Mouse (Mus musculus): Measurements from ENCODE around the gene Grk1. TPM values are rescaled to one million over a fixed set of nuclear protein-coding genes. Genes with fewer than 3 reads are reported as not detected.

Grk1 gene
- polyA plus RNA-seq, 1 experiment from 2014 or later = not detected

DNA sequence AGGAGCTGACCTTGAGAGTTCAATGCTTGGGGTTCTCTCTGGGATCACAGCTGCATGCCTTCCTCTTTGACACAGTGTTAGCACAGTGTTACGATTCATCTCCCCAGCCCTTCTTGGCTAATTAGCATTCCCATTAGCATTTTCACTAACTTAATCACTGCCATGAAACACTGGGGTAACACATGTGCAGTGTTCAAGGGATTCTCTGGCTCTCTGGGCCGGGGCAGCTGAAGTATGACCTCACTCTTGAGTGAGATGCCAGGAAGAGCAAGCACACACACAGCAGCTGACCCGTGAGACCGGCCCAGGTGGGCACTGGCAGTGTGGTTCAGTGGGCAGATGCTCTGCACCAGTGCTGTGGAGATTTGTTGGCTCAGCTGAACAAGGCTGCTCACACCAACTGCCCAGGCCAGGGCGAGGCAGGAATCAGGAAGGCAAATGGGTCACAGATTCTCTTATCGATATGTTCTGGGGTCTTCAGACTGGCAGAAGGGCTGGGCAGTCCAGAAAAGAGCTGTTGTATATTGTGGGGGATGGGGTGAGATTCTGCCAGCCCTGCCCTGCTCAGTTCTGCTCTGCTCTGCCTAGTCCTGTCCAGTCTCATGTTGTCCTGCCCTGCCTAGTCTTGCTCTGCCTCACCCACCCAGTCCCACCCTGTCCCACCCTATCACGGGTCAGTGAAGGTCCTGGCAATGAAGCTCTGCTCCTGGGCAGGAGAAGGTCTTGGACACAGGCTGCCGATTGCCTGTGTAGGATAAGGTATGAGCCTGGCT, 49.6 kb downstream of the Grk1 start:
- 66% methylated on average over 8 of the region's 8 CpGs for WGBS
- H3K27me3 ChIP-seq (replicated peaks; ENCODE audit: insufficient read depth, low read length) = no peaks in the 10 kb centered on the region
- H3K9ac ChIP-seq (replicated peaks; ENCODE audit: low read depth) = no peak overlapping the region
- no peak for DNase-seq (ENCODE audit: low spot score)
- no peak for ATAC-seq
- H3K4me2 ChIP-seq (replicated peaks; ENCODE audit: low read depth, low read length) = no peak overlapping the region
- no peaks in the 10 kb centered on the region for H3K9me3 ChIP-seq (ENCODE audit: low read length)
- no peaks in the 10 kb centered on the region for H3K36me3 ChIP-seq (ENCODE audit: insufficient read depth, low read length)
- no peak overlapping the region for H3K4me3 ChIP-seq (ENCODE audit: low read depth, low read length)
- no peak for TF ChIP-seq CTCF (IDR thresholded peaks at IDR 0.05)
- TF ChIP-seq EP300 (IDR thresholded peaks at IDR 0.05) = no peak
- H3K4me1 ChIP-seq (ENCODE audit: insufficient read depth, low read depth, low read length) = no peaks in the 10 kb centered on the region
- no peak overlapping the region for H3K27ac ChIP-seq (ENCODE audit: low read length)

DNA sequence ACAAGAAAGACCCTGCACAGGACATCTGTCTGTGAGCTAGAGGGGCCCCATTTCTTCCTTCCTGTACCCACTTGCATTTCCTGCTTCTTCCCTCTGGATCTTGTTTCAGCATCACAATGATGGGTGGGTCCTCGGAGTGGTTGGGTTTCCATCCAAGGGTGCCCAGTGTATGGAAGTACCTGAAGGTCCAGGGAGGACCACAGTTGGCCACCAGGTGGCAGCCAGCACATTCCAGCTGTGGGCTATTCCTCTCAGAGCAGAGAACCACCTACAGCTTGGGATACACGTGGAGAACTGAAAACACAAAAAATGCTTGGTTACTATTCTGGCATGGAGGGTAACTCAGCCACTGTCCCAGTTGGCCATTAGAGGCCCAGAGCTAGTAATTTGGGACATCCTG, 50.4 kb downstream of the Grk1 start:
- ATAC-seq (peak; percentile 71), DNase-seq (ENCODE audit: low spot score) (peak; percentile 59)
- Histone ChIP-seq H3K27me3 (replicated peaks; ENCODE audit: insufficient read depth, low read length) (no peaks in the 10 kb centered on the region), H3K4me2 (replicated peaks; ENCODE audit: low read depth, low read length) (no peak overlapping the region), H3K27ac (ENCODE audit: low read length) (no peak overlapping the region), H3K4me3 (ENCODE audit: low read depth, low read length) (no peak overlapping the region), H3K9ac (replicated peaks; ENCODE audit: low read depth) (no peak overlapping the region), H3K4me1 (ENCODE audit: insufficient read depth, low read depth, low read length) (no peaks in the 10 kb centered on the region), H3K36me3 (ENCODE audit: insufficient read depth, low read length) (no peaks in the 10 kb centered on the region), H3K9me3 (ENCODE audit: low read length) (no peaks in the 10 kb centered on the region)
- WGBS = 8% methylated on average over 2 of the region's 2 CpGs
- TF ChIP-seq CTCF (IDR thresholded peaks at IDR 0.05) (peak; percentile 92), EP300 (IDR thresholded peaks at IDR 0.05) (no peak)

DNA sequence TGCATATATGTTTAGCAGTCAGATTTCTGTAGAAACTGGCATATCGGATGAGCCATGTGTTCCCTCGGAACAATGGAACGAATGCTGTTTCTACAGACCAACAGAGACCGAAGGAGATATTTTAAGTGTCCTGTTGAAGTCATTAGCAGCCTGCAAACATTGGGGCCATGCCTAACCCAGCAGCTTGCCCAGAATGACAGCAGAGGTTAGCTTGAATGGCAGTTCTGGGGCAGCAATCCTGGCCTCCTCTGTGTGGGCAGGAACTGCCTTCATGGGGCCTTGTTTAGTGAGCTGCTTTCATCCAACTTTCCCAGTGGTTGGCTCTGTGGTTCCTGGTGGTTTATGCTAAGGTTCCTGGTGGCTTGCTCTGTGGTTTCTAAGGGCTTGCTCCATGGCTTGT, 54.5 kb downstream of the Grk1 start:
- H3K4me1 ChIP-seq (ENCODE audit: insufficient read depth, low read depth, low read length) = peaks cover 10% of the 10 kb centered on the region; the same call in 1 of the 2 replicates
- H3K9me3 ChIP-seq (ENCODE audit: low read length) = no peaks in the 10 kb centered on the region
- H3K27me3 ChIP-seq (replicated peaks; ENCODE audit: insufficient read depth, low read length) = no peaks in the 10 kb centered on the region
- TF ChIP-seq CTCF (IDR thresholded peaks at IDR 0.05) = no peak
- no peak for TF ChIP-seq EP300 (IDR thresholded peaks at IDR 0.05)
- no peak overlapping the region for H3K4me2 ChIP-seq (replicated peaks; ENCODE audit: low read depth, low read length)
- H3K27ac ChIP-seq (ENCODE audit: low read length) = no peak overlapping the region
- no peak for ATAC-seq
- WGBS = 89% methylated on average over 4 of the region's 4 CpGs
- H3K4me3 ChIP-seq (ENCODE audit: low read depth, low read length) = no peak overlapping the region
- no peak for DNase-seq (ENCODE audit: low spot score)
- no peak overlapping the region for H3K9ac ChIP-seq (replicated peaks; ENCODE audit: low read depth)
- H3K36me3 ChIP-seq (ENCODE audit: insufficient read depth, low read length) = no peaks in the 10 kb centered on the region

DNA sequence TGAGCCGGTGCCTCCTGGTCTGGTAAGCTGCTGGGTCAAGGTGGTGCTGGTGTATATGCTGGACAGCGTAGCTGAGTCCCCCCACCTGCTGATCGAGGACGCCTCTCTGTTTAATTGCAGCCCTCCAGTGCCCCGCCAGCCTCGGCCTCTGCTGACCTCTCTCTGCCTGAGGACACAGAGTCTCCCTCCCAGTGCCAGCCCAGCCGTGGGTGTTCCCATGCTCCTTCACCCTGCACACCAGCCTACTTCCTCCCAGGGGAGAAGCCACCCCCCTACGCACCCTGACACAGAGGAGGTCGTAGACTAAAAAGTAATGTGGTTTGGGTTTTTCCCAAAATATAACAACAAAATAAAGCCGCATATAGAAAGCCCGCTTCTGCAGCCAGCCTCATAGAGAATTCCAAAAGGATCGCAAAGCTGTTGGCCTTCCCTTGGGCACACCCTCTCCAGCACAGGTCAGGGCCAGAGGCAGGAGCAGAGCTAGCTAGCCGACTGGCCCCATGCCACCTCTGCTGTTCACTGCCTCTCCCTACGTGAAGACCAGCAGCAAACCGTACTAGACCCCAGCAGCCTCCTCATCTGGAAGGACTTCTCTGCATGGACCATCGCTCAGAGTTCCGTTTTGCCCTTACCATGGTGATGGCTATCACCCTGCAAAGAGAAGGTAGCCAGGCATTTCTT, 56.3 kb downstream of the Grk1 start:
- ATAC-seq (no peak), DNase-seq (ENCODE audit: low spot score) (no peak)
- Histone ChIP-seq H3K4me3 (ENCODE audit: low read depth, low read length) (no peak overlapping the region), H3K27me3 (replicated peaks; ENCODE audit: insufficient read depth, low read length) (no peaks in the 10 kb centered on the region), H3K4me1 (ENCODE audit: insufficient read depth, low read depth, low read length) (peaks cover 10% of the 10 kb centered on the region; the same call in 1 of the 2 replicates), H3K36me3 (ENCODE audit: insufficient read depth, low read length) (peaks cover 5% of the 10 kb centered on the region; the same call in 1 of the 2 replicates), H3K27ac (ENCODE audit: low read length) (no peak overlapping the region), H3K4me2 (replicated peaks; ENCODE audit: low read depth, low read length) (no peak overlapping the region), H3K9me3 (ENCODE audit: low read length) (no peaks in the 10 kb centered on the region), H3K9ac (replicated peaks; ENCODE audit: low read depth) (no peak overlapping the region)
- TF ChIP-seq CTCF (IDR thresholded peaks at IDR 0.05) = no peak
- TF ChIP-seq EP300 (IDR thresholded peaks at IDR 0.05) = no peak
- WGBS = 65% methylated on average over 17 of the region's 17 CpGs

DNA sequence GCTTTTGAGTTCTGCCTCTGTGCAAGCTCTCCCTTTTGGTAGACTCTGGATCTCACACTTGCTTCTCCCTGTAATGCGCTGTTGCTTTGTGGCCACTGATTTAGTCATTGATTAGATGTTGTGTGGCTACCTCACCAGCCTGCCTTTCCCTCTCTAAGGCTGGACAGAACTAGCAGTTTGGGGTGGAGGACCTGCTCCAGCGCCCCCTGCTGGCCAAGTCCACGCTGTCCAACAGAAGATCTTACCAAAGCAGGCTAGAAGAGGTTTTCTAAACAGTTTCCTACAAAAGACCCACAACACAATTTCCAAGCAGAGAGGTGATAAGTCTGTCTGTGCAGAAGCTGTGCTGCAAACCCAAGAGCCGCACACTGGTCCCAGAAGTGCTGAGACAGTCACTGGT, 57.0 kb downstream of the Grk1 start:
- WGBS = 35% methylated on average over 4 of the region's 4 CpGs
- no peak overlapping the region for H3K27ac ChIP-seq (ENCODE audit: low read length)
- peaks cover 10% of the 10 kb centered on the region; the same call in 1 of the 2 replicates for H3K4me1 ChIP-seq (ENCODE audit: insufficient read depth, low read depth, low read length)
- DNase-seq (ENCODE audit: low spot score) = peak; percentile 68
- peaks cover 6% of the 10 kb centered on the region; the same call in 1 of the 2 replicates for H3K36me3 ChIP-seq (ENCODE audit: insufficient read depth, low read length)
- no peaks in the 10 kb centered on the region for H3K9me3 ChIP-seq (ENCODE audit: low read length)
- no peak overlapping the region for H3K4me2 ChIP-seq (replicated peaks; ENCODE audit: low read depth, low read length)
- H3K9ac ChIP-seq (replicated peaks; ENCODE audit: low read depth) = no peak overlapping the region
- no peaks in the 10 kb centered on the region for H3K27me3 ChIP-seq (replicated peaks; ENCODE audit: insufficient read depth, low read length)
- no peak overlapping the region for H3K4me3 ChIP-seq (ENCODE audit: low read depth, low read length)
- no peak for TF ChIP-seq EP300 (IDR thresholded peaks at IDR 0.05)
- TF ChIP-seq CTCF (IDR thresholded peaks at IDR 0.05) = peak; percentile 86
- ATAC-seq = peak; percentile 65

DNA sequence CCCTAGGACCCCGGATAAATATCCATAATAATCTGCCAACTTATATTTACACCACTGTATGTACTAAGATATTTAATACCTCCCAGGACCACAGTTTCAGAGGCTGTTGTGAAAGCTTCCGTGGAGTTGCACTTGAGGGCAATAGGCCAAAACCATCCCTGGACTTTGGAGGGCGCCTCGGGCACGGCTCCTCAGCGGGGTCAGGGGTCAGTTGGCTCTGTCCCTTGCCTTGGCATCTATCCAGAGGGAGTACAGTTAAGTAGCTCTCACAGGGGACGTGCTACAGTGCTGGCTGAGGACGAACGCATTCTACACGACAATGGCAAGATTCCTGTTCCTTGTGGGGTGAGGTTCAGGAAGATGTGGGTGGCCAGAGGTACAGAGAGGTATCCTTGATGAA, 57.5 kb downstream of the Grk1 start:
- peak; percentile 67 for DNase-seq (ENCODE audit: low spot score)
- H3K36me3 ChIP-seq (ENCODE audit: insufficient read depth, low read length) = peaks cover 6% of the 10 kb centered on the region; the same call in 1 of the 2 replicates
- peak; percentile 70 for ATAC-seq
- no peak overlapping the region for H3K4me3 ChIP-seq (ENCODE audit: low read depth, low read length)
- no peak overlapping the region for H3K4me2 ChIP-seq (replicated peaks; ENCODE audit: low read depth, low read length)
- H3K27me3 ChIP-seq (replicated peaks; ENCODE audit: insufficient read depth, low read length) = no peaks in the 10 kb centered on the region
- TF ChIP-seq EP300 (IDR thresholded peaks at IDR 0.05) (no peak), CTCF (IDR thresholded peaks at IDR 0.05) (no peak; the same call in 1 of the 2 replicates)
- H3K27ac ChIP-seq (ENCODE audit: low read length) = no peak overlapping the region
- peaks cover 10% of the 10 kb centered on the region; the same call in 1 of the 2 replicates for H3K4me1 ChIP-seq (ENCODE audit: insufficient read depth, low read depth, low read length)
- no peaks in the 10 kb centered on the region for H3K9me3 ChIP-seq (ENCODE audit: low read length)
- H3K9ac ChIP-seq (replicated peaks; ENCODE audit: low read depth) = no peak overlapping the region
- WGBS = 17% methylated on average over 10 of the region's 10 CpGs
